Mouse (Mus musculus) kidney, adult 2 months (tissue): Measurements from ENCODE around the gene Zfp445.

ENCODE experiments used
- CTCF ChIP-seq: fragments of 200-500 bp; conservative IDR thresholded peaks from 2 replicates; pipeline ENCODE4 v1.5.1; 2011; ENCODE audit warnings: low read depth, mild to moderate bottlenecking, control low read depth, low read length, moderate library complexity, mixed read lengths; ENCODE audit not compliant: insufficient read depth, insufficient read length
- POLR2A ChIP-seq: fragments of 200-500 bp; IDR thresholded peaks from one replicate; pipeline ENCODE4 v1.6.1; 2011; ENCODE audit warnings: low read depth, low read length, control low read depth

- TF ChIP-seq POLR2A = no peak
- no peak for TF ChIP-seq CTCF
Measured at GRCm38 (mm10) chr9:122863731-122864130, 2.1 kb downstream of the Zfp445 start.
